Mouse (Mus musculus) cerebellum, adult 9-11 months (tissue): ENCODE data around the gene U2surp.
A peak's percentile ranks its signal among the peaks of the same experiment; 100 is the strongest.

ENCODE experiments used
- DNase-seq: peaks from one replicate; pipeline ENCODE4 v3.0.0; 2022

U2surp gene

GRCm38 (mm10) chr9:95451931-95452330, 59.9 kb downstream of the U2surp start:
- DNase-seq: peak; percentile 22

- DNase-seq: no peak
Observed at GRCm38 (mm10) chr9:95450586-95450985, 61.2 kb downstream of the U2surp start.

- peak; percentile 13 for DNase-seq
Observed at GRCm38 (mm10) chr9:95442321-95442731, 69.5 kb downstream of the U2surp start.

- no peak for DNase-seq
Observed at GRCm38 (mm10) chr9:95437883-95438282, 73.9 kb downstream of the U2surp start.

DNA sequence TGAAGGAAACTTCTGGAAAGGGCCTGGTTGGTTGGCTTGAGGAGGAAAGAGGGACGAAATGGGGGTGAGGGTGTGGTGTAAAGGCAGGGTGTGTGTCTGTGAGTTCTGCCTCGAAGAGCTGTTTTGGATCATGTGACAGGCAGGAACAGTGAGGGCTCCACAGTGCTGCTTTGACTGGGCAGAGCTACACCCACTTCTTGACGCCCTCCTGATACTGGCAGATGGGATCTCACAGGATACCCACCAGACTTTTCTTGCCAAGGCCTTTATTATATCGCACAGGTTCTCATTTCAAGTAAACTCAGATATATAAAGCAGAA, 75.5 kb downstream of the U2surp start:
- no peak for DNase-seq

DNA sequence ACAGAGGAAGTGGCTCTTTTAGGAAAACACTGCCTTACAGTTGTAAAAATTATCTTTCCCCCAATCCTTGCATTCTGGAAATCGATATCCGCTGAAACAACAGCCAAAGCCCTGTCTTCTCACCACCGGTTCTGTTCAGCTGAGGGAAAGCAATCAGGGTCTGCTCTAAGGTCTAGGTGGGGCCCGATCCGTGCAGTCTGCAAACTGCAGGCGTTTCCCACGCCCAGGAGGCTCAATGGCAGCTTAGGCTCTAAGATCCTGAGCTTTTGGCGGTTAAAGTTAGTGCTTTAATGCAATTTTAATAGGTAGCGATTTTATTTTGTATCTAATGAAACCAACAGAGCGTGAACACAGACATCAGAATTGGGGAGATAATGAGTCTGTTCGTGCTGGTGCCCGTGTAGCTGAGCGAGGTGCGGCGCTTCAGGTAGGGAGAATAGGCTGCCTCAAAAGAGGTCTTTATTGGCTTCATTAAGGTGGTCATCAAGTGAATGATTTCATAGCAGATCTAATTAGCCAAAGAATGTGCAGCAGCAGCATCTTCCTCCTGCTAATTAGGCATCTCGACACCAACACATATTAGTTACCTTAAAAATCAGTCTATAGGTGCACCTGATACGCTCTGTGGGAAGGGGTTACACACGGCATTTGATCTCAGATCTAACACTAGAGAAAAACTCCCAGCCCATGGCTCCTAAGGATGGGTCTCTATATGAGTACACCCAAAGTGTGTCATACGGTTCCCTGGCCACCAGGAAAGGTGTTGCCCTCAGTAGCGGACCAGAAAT, 76.1 kb downstream of the U2surp start:
- DNase-seq: no peak

- DNase-seq: no peak
Observed at GRCm38 (mm10) chr9:95428277-95428676, 83.5 kb downstream of the U2surp start.

- DNase-seq: no peak
Observed at GRCm38 (mm10) chr9:95413911-95414310, 97.9 kb downstream of the U2surp start.

- no peak for DNase-seq
Observed at GRCm38 (mm10) chr9:95412047-95412446, 99.7 kb downstream of the U2surp start.

DNA sequence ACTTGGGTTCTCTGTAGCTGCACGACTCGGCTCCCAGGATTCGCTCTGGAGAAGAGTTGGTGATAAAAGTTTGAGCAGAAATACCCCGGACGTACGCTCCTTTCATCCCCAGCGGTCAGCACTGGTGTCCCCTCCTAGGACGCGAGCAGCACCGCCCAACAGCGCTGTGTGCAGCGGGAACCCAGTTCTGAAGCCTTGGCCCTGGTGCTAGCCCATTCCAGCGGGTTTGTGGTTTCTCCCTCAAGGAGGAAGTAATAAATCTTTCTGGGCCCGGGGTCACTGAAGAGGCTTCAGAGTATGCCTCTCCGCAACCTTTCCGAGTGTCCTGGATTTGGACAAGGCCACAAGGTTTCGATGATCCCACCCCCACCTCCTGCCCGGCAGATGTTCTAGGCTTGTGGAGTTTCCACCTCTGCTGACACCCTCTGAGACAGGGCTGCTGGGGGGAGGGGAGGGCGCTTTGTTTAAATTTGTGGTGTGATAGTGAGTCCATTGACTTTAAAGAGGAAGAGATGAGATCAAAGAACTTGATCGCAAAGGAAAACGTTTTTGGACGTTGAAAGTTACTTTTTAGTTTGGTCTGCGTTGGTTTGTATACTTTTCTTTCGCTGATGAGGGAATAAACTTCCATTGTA, 104.1 kb downstream of the U2surp start:
- DNase-seq: no peak
